Mouse (Mus musculus): ENCODE data around the gene Kng2. TPM values are rescaled to one million over a fixed set of nuclear protein-coding genes. Genes with fewer than 3 reads are reported as not detected.
"Not testable (repeated sequence)": the region's sequence is repeated elsewhere in the genome, so short reads cannot be mapped to it uniquely, and the experiment has no call there.

The Kng2 gene
- not detected for total RNA-seq (2021)

GRCm38 (mm10) chr16:23028966-23029600 lies at the start of gene Kng2:
Gene Kng2 (minus strand): TSS chr16:23029482.
- DNase-seq; intact Hi-C loops (cut with DNase I): not testable (repeated sequence)

DNA sequence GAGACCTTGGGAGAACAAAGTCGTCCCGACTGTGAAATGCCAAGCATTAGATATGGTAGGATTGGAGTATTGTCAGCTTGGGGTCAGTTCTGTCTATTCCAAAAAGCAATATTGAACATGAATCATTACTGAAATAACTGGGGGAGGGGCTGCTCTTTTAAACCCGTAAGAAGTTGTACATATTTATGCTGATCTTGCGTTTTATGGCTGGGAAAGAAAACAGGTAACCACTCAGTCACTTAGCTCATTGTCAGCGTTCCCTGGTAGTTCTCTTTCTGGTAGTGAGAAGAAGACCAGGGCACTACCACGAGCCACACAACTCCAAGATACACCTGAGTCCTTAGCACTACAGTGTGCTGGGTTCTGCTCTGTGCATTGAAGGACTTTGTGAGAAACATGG lies 48.2 kb upstream of the Kng2 start:
- DNase-seq; intact Hi-C loops (cut with DNase I): not testable (repeated sequence)

DNA sequence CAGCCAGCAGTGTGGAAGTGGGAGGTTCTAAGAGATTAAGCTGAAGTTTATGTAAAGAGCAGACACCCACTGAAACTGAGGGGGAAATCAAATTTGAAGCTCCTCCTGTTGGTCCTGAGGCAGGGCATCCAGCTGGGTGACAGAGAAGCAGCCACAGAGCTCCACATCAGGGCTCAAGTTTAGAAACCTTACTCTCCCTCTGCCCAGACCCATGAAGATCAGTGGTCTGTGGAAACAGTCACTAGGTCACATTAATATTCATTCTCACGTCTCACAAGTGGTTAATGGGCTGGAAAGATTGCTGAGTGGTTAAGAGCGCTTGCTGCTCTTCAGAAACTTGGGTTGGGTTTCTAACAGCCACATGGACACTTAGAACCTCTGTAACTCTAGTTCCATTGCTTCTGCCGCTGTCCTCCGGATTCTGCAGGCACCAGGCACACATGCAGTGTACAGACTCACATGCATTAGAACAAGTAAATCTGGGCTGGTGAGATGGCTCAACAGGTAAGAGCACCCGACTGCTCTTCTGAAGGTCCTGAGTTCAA lies 31.6 kb upstream of the Kng2 start:
- DNase-seq; intact Hi-C loops (cut with DNase I): not testable (repeated sequence)

- intact Hi-C loops (cut with DNase I), result loop anchor here (2.0 kb wide), 1 partner anchor 33 kb away; no protein-coding TSS in a partner anchor
- DNase-seq, result not testable (repeated sequence)
Measured at GRCm38 (mm10) chr16:23059630-23060029, 30.3 kb upstream of the Kng2 start.

GRCm38 (mm10) chr16:23057668-23058447 lies 28.6 kb upstream of the Kng2 start, which contains the start of gene Kng1:
Gene Kng1 (plus strand): TSS chr16:23057865.
- DNase-seq, result not testable (repeated sequence)
- intact Hi-C loops (cut with DNase I), result loop anchor here (2.0 kb wide), 1 partner anchor 31 kb away; no protein-coding TSS in a partner anchor

GRCm38 (mm10) chr16:23046319-23046718 lies 17.0 kb upstream of the Kng2 start:
- no peak for DNase-seq
- intact Hi-C loops (cut with DNase I), result loop anchor here (2.0 kb wide), 1 partner anchor 170 kb away; no protein-coding TSS in a partner anchor

GRCm38 (mm10) chr16:23040876-23041275 lies 11.6 kb upstream of the Kng2 start:
- intact Hi-C loops (cut with DNase I), result no loop called here
- DNase-seq, result no peak

- DNase-seq, result no peak
- intact Hi-C loops (cut with DNase I), result no loop called here
Measured at GRCm38 (mm10) chr16:23039281-23039680, 10.0 kb upstream of the Kng2 start.

DNA sequence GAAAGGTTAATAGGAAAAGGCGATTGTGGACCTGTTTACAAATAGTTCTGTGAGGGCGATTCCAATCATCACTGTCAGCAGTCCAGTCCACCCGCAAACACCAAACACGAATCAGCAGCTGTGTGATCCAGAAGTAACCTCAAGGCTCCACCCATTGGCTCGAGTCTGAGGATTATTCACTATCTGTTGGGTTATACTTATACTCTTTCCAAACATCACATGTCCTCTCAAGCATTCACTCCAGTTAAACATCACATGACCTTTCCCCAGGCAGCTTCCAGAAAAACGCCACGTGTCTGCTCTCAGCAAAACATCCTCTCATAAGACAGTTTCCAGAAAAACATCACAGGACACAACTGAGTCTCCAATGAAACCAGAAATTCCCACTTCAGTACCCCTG lies 8.5 kb upstream of the Kng2 start:
- intact Hi-C loops (cut with DNase I), result no loop called here
- no peak for DNase-seq

- DNase-seq, result no peak
- intact Hi-C loops (cut with DNase I), result no loop called here
Measured at GRCm38 (mm10) chr16:23033673-23034072, 4.4 kb upstream of the Kng2 start.

DNA sequence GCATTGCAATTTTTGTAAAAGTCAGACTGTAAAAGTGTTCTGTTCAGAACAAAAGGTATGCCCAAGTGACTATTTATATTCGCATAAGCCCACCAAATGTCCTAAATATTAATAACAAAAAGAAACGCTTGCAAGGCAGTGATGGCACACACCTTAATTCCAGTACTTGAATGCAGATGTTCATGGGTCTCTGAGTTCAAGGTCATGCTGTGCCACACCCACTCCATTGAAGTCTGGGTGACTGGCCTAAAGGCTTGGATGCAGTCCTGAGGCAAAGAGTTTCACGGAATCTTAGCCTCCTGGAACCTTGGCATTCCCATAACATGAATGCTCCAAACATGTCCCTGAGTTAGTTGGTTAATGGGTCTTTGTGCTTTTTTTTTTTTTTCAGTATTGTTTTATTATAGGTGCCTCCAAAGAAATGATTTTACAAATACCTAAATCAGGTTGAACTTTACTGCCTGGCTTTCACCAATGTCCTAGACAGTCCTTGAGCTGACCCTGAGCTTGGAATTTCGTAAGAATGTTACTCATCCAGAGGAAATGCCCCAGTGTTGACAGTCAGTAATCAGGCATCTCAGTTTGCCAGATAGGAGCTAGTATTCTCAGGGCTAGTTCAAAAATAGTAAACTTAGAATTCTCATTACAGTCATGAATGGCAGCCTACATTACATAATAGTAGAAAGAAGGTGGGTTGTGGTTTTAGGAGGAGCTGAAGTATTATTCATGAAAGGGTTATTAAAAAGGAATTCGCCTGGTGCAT lies 1.6 kb upstream of the Kng2 start:
- no peak for DNase-seq
- intact Hi-C loops (cut with DNase I), result no loop called here

DNA sequence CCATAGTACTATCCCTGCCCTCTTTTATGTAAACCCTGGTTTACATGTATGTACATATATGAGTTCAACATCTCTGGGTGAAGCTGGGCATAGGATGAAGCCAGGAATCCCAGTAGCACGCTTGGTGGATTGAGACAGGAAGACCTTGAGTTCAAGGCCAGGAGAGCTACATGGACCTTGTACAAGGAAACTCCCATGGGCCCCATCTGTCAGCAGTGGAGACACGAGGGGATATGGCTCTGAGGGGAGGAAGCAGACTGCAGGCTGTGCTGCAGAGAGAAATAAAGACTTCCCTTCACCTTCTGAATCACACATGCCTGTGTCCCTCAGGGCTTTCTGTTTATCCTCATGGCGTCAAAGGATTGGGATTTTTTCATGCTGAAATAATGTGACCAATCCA lies 1.9 kb downstream of the Kng2 start:
- intact Hi-C loops (cut with DNase I), result loop anchor here (2.0 kb wide), 1 partner anchor 31 kb away; no protein-coding TSS in a partner anchor
- not testable (repeated sequence) for DNase-seq

- intact Hi-C loops (cut with DNase I), result loop anchor here (2.0 kb wide), 1 partner anchor 32 kb away; no protein-coding TSS in a partner anchor
Measured at GRCm38 (mm10) chr16:23026582-23026981, 2.7 kb downstream of the Kng2 start.

GRCm38 (mm10) chr16:23025111-23025510 lies 4.2 kb downstream of the Kng2 start:
- no peak for DNase-seq
- intact Hi-C loops (cut with DNase I), result no loop called here

More at GRCm38 (mm10) chr16:23026582-23026981, 2.7 kb downstream of the Kng2 start:
- no peak for DNase-seq

DNA sequence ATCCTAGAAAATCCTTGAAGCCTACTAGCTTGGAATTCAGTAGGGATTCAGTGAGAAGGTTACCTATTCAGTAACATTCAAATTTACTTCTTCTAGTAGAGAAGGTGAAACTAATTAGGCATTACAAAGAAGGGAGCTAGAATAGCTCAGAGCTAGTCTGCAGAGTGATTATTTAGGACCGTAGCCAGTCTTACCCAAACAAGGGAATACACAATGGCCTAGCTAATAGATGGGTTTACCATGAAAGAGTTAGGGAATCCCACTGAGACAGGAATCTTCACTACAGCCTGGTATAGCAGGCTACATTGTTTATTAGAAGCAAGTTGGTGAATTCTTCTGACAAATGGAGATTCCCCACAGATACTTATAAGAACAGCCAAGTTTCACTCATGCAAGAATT lies 8.7 kb downstream of the Kng2 start:
- intact Hi-C loops (cut with DNase I); DNase-seq: not testable (repeated sequence)

- DNase-seq; intact Hi-C loops (cut with DNase I): not testable (repeated sequence)
Measured at GRCm38 (mm10) chr16:23014645-23015044, 14.6 kb downstream of the Kng2 start.

DNA sequence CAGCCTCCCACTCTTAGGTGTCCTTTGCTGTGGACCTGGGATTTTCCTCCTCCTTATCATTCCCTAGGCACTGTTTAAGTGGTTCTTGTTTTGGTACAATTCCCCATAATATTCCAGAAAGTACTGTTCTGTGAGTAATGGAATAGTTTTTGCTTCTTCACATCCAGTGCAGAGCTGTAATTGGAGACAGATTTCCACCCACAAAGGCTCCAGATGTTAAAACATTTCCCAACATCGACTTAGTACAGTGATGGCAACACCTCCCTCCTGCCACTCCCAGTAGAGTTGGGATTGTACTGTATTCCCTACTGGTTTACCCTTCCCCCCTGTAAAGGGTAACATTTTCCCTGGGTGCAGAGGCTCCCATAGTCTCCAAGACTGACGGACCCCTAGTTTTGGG lies 15.5 kb downstream of the Kng2 start:
- intact Hi-C loops (cut with DNase I); DNase-seq: not testable (repeated sequence)

- intact Hi-C loops (cut with DNase I); DNase-seq: not testable (repeated sequence)
Measured at GRCm38 (mm10) chr16:22996951-22997350, 32.3 kb downstream of the Kng2 start.

- no peak for DNase-seq
- intact Hi-C loops (cut with DNase I), result no loop called here
Measured at GRCm38 (mm10) chr16:22967383-22968030, 61.8 kb downstream of the Kng2 start.

- intact Hi-C loops (cut with DNase I), result no loop called here
Measured at GRCm38 (mm10) chr16:22963293-22963692, 66.0 kb downstream of the Kng2 start.

More at GRCm38 (mm10) chr16:22963293-22963692, 66.0 kb downstream of the Kng2 start:
- DNase-seq, result no peak
